Mouse (Mus musculus): Measurements from ENCODE around the gene Gtf2e1.

The Gtf2e1 gene

DNA sequence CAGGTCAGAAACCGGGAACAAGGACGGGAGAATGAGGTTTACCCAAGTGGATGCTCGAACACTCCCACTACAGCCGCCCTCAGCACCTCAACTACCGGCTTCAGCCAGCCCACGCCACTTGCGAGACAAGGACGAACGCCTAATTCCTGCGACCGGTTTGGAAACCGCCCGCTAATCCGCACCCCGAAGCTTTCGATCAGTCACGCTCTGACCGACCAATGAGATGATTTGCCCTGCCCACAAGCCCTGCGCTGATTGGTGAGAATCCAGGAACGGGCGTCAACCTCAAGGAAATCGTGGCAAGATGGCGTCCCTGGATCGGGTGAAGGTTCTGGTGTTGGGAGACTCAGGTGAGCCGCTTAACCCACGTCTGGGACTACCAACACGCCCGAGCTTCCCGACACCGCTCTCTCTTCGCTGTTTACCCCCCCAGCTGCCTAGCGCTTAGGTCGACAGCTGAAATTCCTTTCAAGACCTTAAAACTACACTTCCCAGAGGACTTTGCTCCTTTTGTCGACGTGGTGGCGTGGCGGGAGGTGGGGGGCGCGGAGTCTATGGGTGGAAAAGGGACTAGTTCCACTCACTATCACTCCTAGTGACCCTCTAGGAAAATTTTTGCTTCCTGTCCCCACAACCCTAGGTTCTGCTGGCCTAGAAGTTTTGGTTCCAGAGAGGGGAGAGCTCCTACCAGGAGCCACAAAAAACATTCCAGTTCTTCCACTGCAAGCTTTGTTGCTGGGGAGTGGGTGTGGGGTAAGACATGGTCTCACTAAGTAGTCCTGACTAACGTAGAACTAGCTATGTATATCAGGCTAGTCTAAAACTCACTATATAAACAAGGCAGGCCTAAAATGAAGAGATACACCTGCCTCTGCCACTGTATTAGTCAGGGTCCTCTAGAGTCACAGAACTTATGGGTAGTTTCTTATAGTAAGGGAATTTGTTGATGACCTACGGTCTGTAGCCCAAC, at the start of gene Gtf2e1, which contains the start of gene Rabl3:
TSS of gene Gtf2e1 (minus strand) at position 179 of the 970 bp plus-strand sequence.
TSS of gene Rabl3 (plus strand) at position 275 of the 970 bp plus-strand sequence.
- peak; percentile 97 for ATAC-seq (ENCODE audit: low TSS enrichment)

GRCm38 (mm10) chr16:37585129-37585563, 45.6 kb upstream of the Gtf2e1 start:
- peak; percentile 41 for ATAC-seq (ENCODE audit: low TSS enrichment)

DNA sequence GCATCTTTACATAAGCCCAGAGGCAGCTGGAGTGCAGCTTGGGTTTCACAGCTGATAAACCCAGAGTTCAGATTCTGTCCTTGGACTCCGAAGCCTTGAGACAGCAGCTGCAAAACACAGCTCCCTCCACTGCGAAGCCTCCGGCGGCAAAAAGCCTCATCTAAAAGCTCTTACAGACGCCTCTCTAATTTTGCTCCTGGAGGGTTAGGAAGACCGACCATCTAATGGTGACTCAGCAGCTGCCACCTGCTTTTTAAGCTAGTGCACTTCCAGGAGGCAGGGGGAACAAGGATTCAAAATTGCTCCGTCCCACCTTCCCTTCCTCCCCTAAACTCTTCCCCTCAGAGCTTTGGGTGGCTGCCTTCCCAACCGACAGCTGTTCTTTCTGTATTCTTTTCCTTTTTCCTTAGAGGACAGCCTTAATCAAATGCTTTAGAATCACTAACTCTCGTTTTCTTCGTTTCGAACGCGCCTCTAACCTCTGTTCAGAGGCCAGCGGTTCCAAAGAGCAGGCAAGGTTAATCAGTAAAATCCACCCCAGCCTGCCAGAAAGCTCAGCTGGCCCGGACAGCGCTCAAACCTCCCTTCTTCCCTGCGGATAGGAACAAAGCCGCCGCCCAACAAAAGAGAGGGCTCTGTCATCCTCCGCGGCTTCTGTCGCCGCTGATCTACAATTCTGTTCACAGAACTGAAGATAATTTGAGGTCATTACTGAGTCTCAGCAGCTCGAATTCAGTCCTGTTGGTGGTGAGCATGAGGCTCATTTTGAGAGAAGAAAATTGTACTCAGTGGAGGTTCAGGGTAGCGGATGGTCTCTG, 44.8 kb upstream of the Gtf2e1 start:
- ATAC-seq (ENCODE audit: low TSS enrichment): peak; percentile 76

DNA sequence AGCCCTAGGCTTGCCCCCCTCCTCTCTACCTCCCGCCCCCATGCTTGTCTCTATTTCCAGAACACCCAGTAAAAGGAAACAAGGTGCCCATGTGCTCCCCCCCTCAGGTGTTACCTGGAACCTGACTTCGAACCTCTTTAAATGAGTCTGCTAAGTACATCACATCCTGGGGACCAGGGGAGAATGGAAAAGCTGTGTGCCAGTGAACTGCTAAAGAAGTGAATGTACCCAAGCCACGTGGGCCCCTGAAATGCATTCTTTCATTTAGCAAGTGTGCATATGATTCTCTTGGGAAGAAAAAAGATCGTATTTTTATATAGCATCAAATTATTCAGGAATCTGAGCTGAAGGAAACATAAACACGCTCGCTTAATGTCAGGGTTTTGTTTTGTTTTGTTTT, 44.2 kb upstream of the Gtf2e1 start:
- ATAC-seq (ENCODE audit: low TSS enrichment): peak; percentile 70

- no peak for ATAC-seq (ENCODE audit: low TSS enrichment)
Measured at GRCm38 (mm10) chr16:37583306-37583705, 43.7 kb upstream of the Gtf2e1 start.

- ATAC-seq (ENCODE audit: low TSS enrichment): no peak
Measured at GRCm38 (mm10) chr16:37581901-37582300, 42.3 kb upstream of the Gtf2e1 start.

DNA sequence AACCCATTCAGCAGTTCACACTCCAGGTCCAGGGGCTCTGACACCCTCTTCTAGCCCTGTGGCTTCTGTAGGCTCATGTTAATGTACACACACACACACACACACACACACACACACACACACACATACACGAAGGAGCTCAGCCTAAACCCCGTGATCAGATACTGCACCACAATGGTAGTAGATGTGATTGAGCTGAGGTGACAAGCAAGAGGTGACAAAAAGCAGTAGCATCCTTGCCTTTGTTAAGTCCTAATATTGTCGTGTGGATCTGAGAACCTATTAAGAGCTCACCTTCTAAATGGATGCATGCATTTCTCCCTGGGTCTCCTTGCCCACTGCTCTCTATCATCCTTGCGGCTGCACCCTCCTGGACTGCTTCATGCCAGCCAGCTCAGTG, 41.1 kb upstream of the Gtf2e1 start:
- ATAC-seq (ENCODE audit: low TSS enrichment): no peak

DNA sequence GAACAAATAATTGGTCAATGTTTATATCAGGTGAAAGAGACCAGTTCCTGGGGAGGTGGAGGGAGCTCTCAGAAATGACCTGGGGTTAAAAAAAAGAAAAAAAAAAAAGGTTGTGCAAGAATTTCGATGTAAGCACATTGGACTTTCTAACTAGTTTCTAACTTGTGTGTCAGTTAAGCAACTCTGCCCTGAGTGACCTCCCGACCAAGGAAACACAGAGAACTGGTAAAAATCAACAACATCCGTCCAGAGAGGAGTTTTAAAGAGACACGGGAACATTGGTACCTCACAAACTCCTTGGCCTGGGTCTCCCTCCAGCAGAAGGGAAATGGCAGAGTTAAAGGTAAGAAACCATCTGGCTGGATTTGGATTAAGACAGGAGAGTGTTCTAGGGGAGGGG, 40.4 kb upstream of the Gtf2e1 start, which contains the start of gene Hgd:
TSS of gene Hgd (plus strand) at position 160 of the 400 bp plus-strand sequence.
- no peak for ATAC-seq (ENCODE audit: low TSS enrichment)

GRCm38 (mm10) chr16:37579591-37579990, 40.0 kb upstream of the Gtf2e1 start:
- ATAC-seq (ENCODE audit: low TSS enrichment): no peak

GRCm38 (mm10) chr16:37575325-37575724, 35.7 kb upstream of the Gtf2e1 start:
- no peak for ATAC-seq (ENCODE audit: low TSS enrichment)

GRCm38 (mm10) chr16:37573061-37573460, 33.5 kb upstream of the Gtf2e1 start:
- ATAC-seq (ENCODE audit: low TSS enrichment): no peak

GRCm38 (mm10) chr16:37572117-37572754, 32.6 kb upstream of the Gtf2e1 start:
- no peak for ATAC-seq (ENCODE audit: low TSS enrichment)

DNA sequence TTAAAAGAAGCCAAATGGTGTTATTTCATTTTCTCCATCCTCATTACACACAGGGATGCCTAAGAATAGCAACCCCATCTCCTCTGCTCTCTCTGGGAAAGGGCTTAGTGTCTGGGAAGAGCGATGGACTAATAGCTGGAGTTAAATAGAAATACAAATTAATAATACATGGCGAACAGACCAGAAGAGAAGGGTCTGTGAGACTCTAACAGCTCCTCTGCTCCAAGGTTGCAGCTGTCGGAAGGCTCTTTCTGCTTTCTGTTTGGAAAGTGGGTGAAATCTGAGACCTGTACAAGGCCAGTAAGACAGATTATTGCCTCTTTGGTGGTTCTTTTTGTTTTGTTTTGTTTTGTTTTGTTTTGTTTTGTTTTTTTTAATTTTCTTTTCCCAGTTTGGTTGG, 32.0 kb upstream of the Gtf2e1 start:
- no peak for ATAC-seq (ENCODE audit: low TSS enrichment)

- no peak for ATAC-seq (ENCODE audit: low TSS enrichment)
Measured at GRCm38 (mm10) chr16:37567113-37568050, 27.8 kb upstream of the Gtf2e1 start.

GRCm38 (mm10) chr16:37566107-37566506, 26.5 kb upstream of the Gtf2e1 start:
- ATAC-seq (ENCODE audit: low TSS enrichment): peak; percentile 60

GRCm38 (mm10) chr16:37565117-37565516, 25.5 kb upstream of the Gtf2e1 start:
- ATAC-seq (ENCODE audit: low TSS enrichment): no peak

DNA sequence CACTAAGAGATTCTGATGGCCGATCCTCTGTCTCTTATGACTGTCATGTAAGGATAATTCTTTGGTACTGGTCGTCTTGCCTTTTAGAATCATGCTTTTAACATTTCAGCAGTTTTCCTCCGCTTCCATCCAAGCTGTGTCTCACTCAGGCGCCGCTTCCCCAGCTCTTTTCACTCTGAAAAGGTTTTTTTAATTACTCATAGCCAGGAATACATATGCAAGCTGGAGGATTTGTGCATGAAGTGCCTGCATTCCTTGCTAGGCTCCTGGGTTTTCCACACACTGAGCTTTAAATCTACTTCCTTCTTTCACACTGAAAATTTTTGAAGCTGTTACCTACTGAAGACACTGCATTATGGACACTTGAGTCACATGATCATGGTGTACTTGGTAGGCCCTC, 23.4 kb upstream of the Gtf2e1 start:
- peak; percentile 91 for ATAC-seq (ENCODE audit: low TSS enrichment)

GRCm38 (mm10) chr16:37562414-37562813, 22.8 kb upstream of the Gtf2e1 start:
- ATAC-seq (ENCODE audit: low TSS enrichment): no peak

DNA sequence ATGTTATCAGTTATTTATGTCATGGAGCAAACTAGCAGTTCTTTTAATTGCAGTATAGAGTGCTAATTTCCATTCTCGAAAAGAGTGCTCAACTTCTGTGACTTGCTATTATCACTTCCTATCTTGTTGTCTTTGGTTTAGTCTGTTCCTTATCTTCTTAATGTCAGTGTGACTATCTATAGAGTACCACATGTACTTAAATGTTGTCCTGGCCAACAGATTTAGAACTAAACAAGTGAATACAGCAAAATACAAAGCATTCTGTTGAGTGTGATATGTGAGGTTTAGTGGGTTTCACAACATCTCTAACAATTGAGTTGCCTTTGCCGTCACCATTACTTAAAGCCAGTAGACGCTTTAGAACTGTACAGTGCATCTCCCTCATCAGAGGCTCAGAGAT, 13.2 kb upstream of the Gtf2e1 start:
- no peak for ATAC-seq (ENCODE audit: low TSS enrichment)

- no peak for ATAC-seq (ENCODE audit: low TSS enrichment)
Measured at GRCm38 (mm10) chr16:37550981-37551380, 11.4 kb upstream of the Gtf2e1 start.

DNA sequence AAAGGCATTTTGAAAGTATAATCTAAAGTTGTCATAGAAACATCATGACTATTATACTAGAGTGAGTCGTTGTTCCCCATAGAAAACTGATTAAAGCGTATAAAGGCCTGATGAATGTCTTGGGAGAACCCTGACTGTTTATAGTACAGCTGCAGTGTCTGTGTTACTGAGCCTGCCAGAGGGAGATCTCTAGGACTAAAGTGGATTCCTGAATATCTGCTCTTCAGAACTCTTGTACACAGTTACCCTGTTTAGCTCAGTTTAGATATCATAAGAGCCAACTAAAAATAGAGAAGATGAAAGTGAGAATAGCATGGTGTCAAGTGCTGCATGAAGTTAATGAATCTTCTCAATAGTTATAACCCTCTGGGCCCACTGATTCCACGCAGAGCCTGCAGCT, 10.7 kb upstream of the Gtf2e1 start:
- no peak for ATAC-seq (ENCODE audit: low TSS enrichment)
